Mouse (Mus musculus) spleen, postnatal 14 days (tissue): Measurements from ENCODE around the gene Map3k4.

ENCODE experiments used
- DNase-seq, 2 experiments: peaks; one replicate each; pipeline ENCODE4 v3.0.0; 2021 to 2022; ENCODE audit warnings: low spot score in 2 of 2

Map3k4 gene

GRCm38 (mm10) chr17:12185855-12186254 lies 132.7 kb downstream of the Map3k4 start:
- DNase-seq = no peak

- no peak for DNase-seq
Observed at GRCm38 (mm10) chr17:12184283-12184682, 134.3 kb downstream of the Map3k4 start.

- DNase-seq = no peak
Observed at GRCm38 (mm10) chr17:12182702-12183485, 135.7 kb downstream of the Map3k4 start.

GRCm38 (mm10) chr17:12179766-12180165 lies 138.8 kb downstream of the Map3k4 start:
- DNase-seq = no peak

- no peak for DNase-seq
Observed at GRCm38 (mm10) chr17:12179339-12179738, 139.3 kb downstream of the Map3k4 start.
